Mouse (Mus musculus): ENCODE results near the gene Kif9.

- no peak for TF ChIP-seq CTCF (IDR thresholded peaks at IDR 0.05; ENCODE audit: low read depth)
- no peak for TF ChIP-seq EP300 (optimal IDR thresholded peaks at IDR 0.05)
These were observed 24.2 kb upstream of the Kif9 start for GRCm38 (mm10) chr9:110452523-110452922.

All from stomach, postnatal 0 days (tissue).